Mouse (Mus musculus) midbrain, postnatal 0 days (tissue): ENCODE results near the gene Ntn3. TPM values are rescaled to one million over a fixed set of nuclear protein-coding genes. Genes with fewer than 3 reads are reported as not detected.

ENCODE experiments used
- ATAC-seq: fragments of 200-750 bp; cut with Nextera tagmentation; 2 replicates; pipeline ENCODE4 v1.8.0; 2017; ENCODE audit warnings: moderate number of reproducible peaks, mild to moderate bottlenecking, moderate TSS enrichment, moderate library complexity; ENCODE audit not compliant: low FRiP score
- DNase-seq: peaks from one replicate; pipeline ENCODE4 v3.0.0-alpha.2; 2015; ENCODE audit warnings: low spot score
- H3K27ac ChIP-seq: fragments of 300-500 bp; sonication (generic); 2 replicates; pipeline ENCODE4 v1.5.1; 2014; ENCODE audit warnings: low read depth, mild to moderate bottlenecking, low read length, mixed read lengths
- H3K27me3 ChIP-seq: fragments of 300-500 bp; sonication (generic); 2 replicates; pipeline ENCODE4 v1.6.1; 2014; ENCODE audit warnings: low read length, control low read depth, mixed read lengths; ENCODE audit not compliant: insufficient read depth
- H3K36me3 ChIP-seq: fragments of 300-500 bp; sonication (generic); 2 replicates; pipeline ENCODE4 v1.6.1; 2014; ENCODE audit warnings: low read length, control low read depth, mixed read lengths; ENCODE audit not compliant: insufficient read depth
- H3K4me1 ChIP-seq: fragments of 300-500 bp; sonication (generic); 2 replicates; pipeline ENCODE4 v1.6.1; 2014; ENCODE audit warnings: mild to moderate bottlenecking, control low read depth, antibody characterized with exemption, low read length, mixed read lengths; ENCODE audit not compliant: insufficient read depth
- H3K4me2 ChIP-seq: fragments of 300-500 bp; sonication (generic); 2 replicates; pipeline ENCODE4 v1.6.1; 2014; ENCODE audit warnings: low read depth, mild to moderate bottlenecking, low read length, mixed read lengths; ENCODE audit not compliant: poor library complexity, severe bottlenecking
- H3K4me3 ChIP-seq: fragments of 300-500 bp; sonication (generic); 2 replicates; pipeline ENCODE4 v1.5.1; 2014; ENCODE audit warnings: low read depth, mild to moderate bottlenecking, low read length, moderate library complexity
- H3K9ac ChIP-seq: fragments of 300-500 bp; sonication (generic); replicated peaks from 2 replicates; pipeline ENCODE4 v1.6.1; 2014; ENCODE audit warnings: mild to moderate bottlenecking, low read length, moderate library complexity, mixed read lengths; ENCODE audit not compliant: poor library complexity, severe bottlenecking
- H3K9me3 ChIP-seq: fragments of 300-500 bp; sonication (generic); 2 replicates; pipeline ENCODE4 v1.6.1; 2016; ENCODE audit warnings: low read length, control low read depth
- CTCF ChIP-seq: IDR thresholded peaks from 2 replicates; pipeline ENCODE4 v1.5.1; 2016; ENCODE audit warnings: antibody characterized with exemption, mild to moderate bottlenecking
- WGBS: fragments of 180-500 bp; shearing (Covaris S2); extraction: QIAGEN DNeasy Blood & Tissue Kit; methylation state at CpG from one replicate; pipeline ENCODE4 v1.1.7; 2014; 5-methylcytosine and 5-hydroxymethylcytosine counted together
- polyA plus RNA-seq: library from polyadenylated mRNA; unstranded; fragments of >200 nt; fragmentation: Nextera tagmentation; extraction: Ambion mirVana; gene quantifications from 2 replicates; pipeline ENCODE4 v1.2.1, GENCODE M21; 2015
- total RNA-seq: library from RNA; depleted of rRNA; stranded (reverse); fragments of >200 nt; gene quantifications from 2 replicates; pipeline ENCODE4 v1.2.3, GENCODE M21; 2014

The Ntn3 gene
- total and polyA plus RNA-seq, 2 experiments from 2014 or later, result 4.0 to 23.6 TPM

- peak within 1 kb of the TSS; percentile 63 for H3K4me2 ChIP-seq
- DNase-seq, result peak; percentile 98
- H3K27ac ChIP-seq, result peak within 1 kb of the TSS; percentile 99
- peak within 1 kb of the TSS; percentile 93 for H3K9ac ChIP-seq
- peak within 1 kb of the TSS; percentile 83 for H3K4me3 ChIP-seq
- peaks cover 8% of the 10 kb centered on the region for H3K4me1 ChIP-seq
- no peaks in the 10 kb centered on the region for H3K9me3 ChIP-seq
- under 1% methylated on average over 58 of the region's 58 CpGs for WGBS
- peak; percentile 88 for ATAC-seq
- peaks cover 10% of the 10 kb centered on the region for H3K36me3 ChIP-seq
- peak; percentile 39 for TF ChIP-seq CTCF
- H3K27me3 ChIP-seq, result no peaks in the 10 kb centered on the region
Measured at GRCm38 (mm10) chr17:24169317-24170065, 39.8 kb downstream of the Ntn3 start, which contains the start of gene Atp6v0c. Atp6v0c (minus strand) TSS chr17:24169702.

GRCm38 (mm10) chr17:24168590-24169277 is 40.6 kb downstream of the Ntn3 start:
- H3K4me1 ChIP-seq, result peaks cover 8% of the 10 kb centered on the region
- DNase-seq, result peak; percentile 62
- ATAC-seq, result peak; percentile 63
- peak overlapping the region; percentile 99 for H3K27ac ChIP-seq
- no peak for TF ChIP-seq CTCF
- peak overlapping the region; percentile 63 for H3K4me2 ChIP-seq
- peak overlapping the region; percentile 83 for H3K4me3 ChIP-seq
- under 1% methylated on average over 38 of the region's 41 CpGs for WGBS
- peak overlapping the region; percentile 93 for H3K9ac ChIP-seq
- H3K27me3 ChIP-seq, result no peaks in the 10 kb centered on the region
- H3K36me3 ChIP-seq, result peaks cover 10% of the 10 kb centered on the region
- H3K9me3 ChIP-seq, result no peaks in the 10 kb centered on the region

GRCm38 (mm10) chr17:24167891-24168505 is 41.3 kb downstream of the Ntn3 start:
- no peak for ATAC-seq
- no peak for DNase-seq

GRCm38 (mm10) chr17:24167120-24167519 is 42.2 kb downstream of the Ntn3 start:
- Histone ChIP-seq H3K27me3 (no peaks in the 10 kb centered on the region), H3K9me3 (no peaks in the 10 kb centered on the region), H3K4me1 (peaks cover 14% of the 10 kb centered on the region), H3K4me2 (peak overlapping the region; percentile 22), H3K9ac (peak overlapping the region; percentile 93; the same call in 1 of the 2 replicates), H3K36me3 (peaks cover 10% of the 10 kb centered on the region), H3K27ac (no peak overlapping the region), H3K4me3 (peak overlapping the region; percentile 83; the same call in 1 of the 2 replicates)
- no peak for DNase-seq
- 86% methylated on average over 6 of the region's 6 CpGs for WGBS
- no peak for TF ChIP-seq CTCF
- ATAC-seq, result no peak

More at GRCm38 (mm10) chr17:24167891-24168505, 41.3 kb downstream of the Ntn3 start:
- peak overlapping the region; percentile 63 for H3K4me2 ChIP-seq
- no peaks in the 10 kb centered on the region for H3K27me3 ChIP-seq
- peak overlapping the region; percentile 83 for H3K4me3 ChIP-seq
- H3K4me1 ChIP-seq, result peaks cover 8% of the 10 kb centered on the region
- no peak for TF ChIP-seq CTCF
- H3K9me3 ChIP-seq, result no peaks in the 10 kb centered on the region
- WGBS, result 47% methylated on average over 7 of the region's 7 CpGs
- H3K9ac ChIP-seq, result peak overlapping the region; percentile 93
- H3K27ac ChIP-seq, result peak overlapping the region; percentile 99
- H3K36me3 ChIP-seq, result peaks cover 10% of the 10 kb centered on the region

GRCm38 (mm10) chr17:24164566-24165259 is 44.6 kb downstream of the Ntn3 start:
- 86% methylated on average over 11 of the region's 11 CpGs for WGBS

More at GRCm38 (mm10) chr17:24164566-24165259, 44.6 kb downstream of the Ntn3 start:
- H3K36me3 ChIP-seq, result peaks cover 10% of the 10 kb centered on the region
- DNase-seq (no peak), ATAC-seq (no peak)
- no peak overlapping the region for H3K27ac ChIP-seq
- H3K9ac ChIP-seq, result no peak overlapping the region
- H3K4me2 ChIP-seq, result no peak overlapping the region
- H3K4me1 ChIP-seq, result peaks cover 9% of the 10 kb centered on the region
- H3K27me3 ChIP-seq, result no peaks in the 10 kb centered on the region
- H3K4me3 ChIP-seq, result no peak overlapping the region
- no peaks in the 10 kb centered on the region for H3K9me3 ChIP-seq
- TF ChIP-seq CTCF, result peak; percentile 37
